Mouse (Mus musculus) gastrocnemius, postnatal 10 days (tissue): ENCODE results near the gene Ltc4s. TPM values are rescaled to one million over a fixed set of nuclear protein-coding genes. Genes with fewer than 3 reads are reported as not detected.

Experiments used
- DNase-seq: peaks from one replicate; pipeline ENCODE4 v3.0.0; 2021; ENCODE audit warnings: mixed read lengths
- microRNA-seq, 2 experiments: library from miRNA; unstranded; fragments of <30 nt; microRNA quantifications; one replicate each; pipeline ENCODE4 v1.2.0; 2021
- total RNA-seq, 2 experiments: library from RNA; stranded (reverse); gene quantifications; 2 replicates each; pipeline ENCODE4 v1.2.3; 2021

Ltc4s gene
- total RNA-seq, 2 experiments from 2014 or later = 2.3 to 3.9 TPM

- no peak for DNase-seq
Measured at GRCm38 (mm10) chr11:50198219-50198846, 40.1 kb downstream of the Ltc4s start.

DNA sequence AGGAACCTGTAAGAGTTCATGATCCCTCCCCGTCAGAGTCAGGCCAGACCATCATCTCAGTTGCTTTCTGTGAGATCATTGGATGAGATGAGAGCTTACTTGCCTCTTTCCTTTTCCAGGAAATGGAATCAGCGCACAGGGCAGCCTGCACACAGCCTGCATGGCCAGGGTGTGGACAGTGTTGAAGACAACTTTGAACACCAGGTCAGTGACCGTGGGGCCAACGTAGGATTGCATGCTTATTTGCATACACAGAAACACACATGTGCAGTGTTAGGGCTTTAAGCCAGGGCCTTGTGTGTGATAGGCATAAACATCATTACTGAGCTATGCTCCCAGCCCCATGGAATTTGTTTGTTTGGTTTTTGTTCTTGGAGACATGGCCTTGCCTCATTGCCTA is 40.9 kb downstream of the Ltc4s start:
- DNase-seq = no peak

DNA sequence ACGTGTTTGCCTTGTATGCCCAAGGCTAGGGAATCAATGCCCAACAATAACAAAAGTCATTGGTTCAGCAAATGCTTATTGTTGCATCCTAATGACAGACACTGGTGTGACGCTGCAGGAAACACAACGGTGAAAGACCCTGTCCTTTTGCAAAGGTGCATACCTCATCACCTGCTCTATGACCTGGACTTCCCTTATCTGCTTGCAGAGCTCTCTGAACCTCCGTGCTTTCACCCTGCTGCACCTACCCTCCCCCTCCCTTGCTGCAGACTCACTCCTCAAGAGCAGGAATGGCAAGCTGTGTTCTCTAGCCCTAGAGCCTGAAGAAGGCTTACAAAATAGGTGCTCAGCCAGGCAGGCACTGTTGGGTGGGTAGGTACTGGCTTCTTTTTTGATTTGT is 43.6 kb downstream of the Ltc4s start:
- no peak for DNase-seq

DNA sequence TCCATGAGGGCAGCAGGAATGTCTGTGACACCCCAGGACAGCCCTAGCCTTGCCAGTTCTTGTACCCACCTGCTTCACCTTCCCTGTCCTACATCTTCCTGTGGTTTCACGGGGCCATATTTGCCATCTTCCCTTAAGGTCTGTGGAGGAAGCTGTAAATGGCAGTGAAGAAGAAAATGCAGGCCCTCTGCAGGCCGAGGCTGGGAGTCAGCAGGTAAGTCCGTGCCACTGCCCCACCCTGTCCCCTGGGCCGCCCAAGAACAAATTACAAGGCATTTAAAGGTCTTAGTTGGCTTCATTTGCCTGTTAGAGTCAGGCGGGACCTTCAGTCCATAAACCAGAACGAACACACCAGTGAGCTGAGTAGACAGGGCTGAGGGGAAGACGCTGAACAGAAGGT is 44.3 kb downstream of the Ltc4s start:
- no peak for DNase-seq

- no peak for DNase-seq
Measured at GRCm38 (mm10) chr11:50192278-50192677, 46.1 kb downstream of the Ltc4s start.

DNA sequence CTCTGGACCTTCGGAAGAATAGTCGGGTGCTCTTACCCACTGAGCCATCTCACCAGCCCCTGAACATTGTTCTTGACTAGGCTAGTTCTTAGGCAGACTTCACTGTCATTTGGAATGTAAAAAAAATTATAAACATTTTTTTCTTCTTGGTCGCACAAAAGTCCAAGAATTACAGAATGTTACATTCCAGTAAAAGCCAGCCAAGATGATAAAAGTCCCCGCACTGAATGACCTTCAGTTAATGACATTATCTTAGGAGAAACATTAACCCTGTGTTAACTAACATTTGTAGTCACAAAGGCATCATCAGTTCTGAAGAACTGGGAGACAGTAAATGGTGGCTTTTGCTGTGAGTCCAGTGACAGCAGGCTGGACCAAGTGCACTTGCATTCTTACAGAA is 48.1 kb downstream of the Ltc4s start:
- DNase-seq = no peak

DNA sequence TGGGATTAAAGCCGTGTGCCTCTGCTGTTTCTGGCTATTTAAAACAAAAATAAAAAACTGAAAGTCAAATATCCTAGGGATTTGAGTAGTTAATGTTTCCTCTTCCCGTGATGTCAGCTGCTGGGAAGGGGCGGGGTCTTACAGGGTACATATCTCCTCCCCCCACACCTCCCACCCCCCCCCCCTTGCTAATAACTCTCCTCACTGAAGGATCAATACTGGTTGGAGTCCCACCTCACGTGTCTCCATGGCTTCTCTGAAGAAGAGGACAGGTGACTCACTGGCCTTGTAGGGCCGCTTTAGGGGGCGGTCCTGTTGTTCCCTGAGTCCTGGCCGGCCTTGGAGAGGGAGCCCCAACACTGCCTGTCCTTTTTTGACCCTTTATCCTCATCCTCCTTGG is 49.7 kb downstream of the Ltc4s start:
- DNase-seq = no peak

Small RNA genes within 50 kb of the gene (microRNA-seq; reads per million reads assigned to microRNA genes)
- gene Mir6919 = 0 reads per million in 2 experiments

Other genes with a start within 250 kb of the Ltc4s start
- 10 to 100 TPM; 35.7 to 37.4 TPM for gene Rnf130, start 213.3 kb downstream of the Ltc4s start, total RNA-seq
- 10 to 100 TPM; 23.2 to 30.1 TPM for gene Tbc1d9b, start 107.2 kb downstream of the Ltc4s start, total RNA-seq
- 1 to 10 TPM; 6.3 to 7.5 TPM for gene Mrnip, start 64.2 kb downstream of the Ltc4s start, total RNA-seq
- 100 to 1,000 TPM; 196 to 231 TPM for gene Sqstm1, start 27.8 kb downstream of the Ltc4s start, total RNA-seq
- gene Mgat4b, start 27.7 kb downstream of the Ltc4s start, total RNA-seq = 10 to 100 TPM; 31.2 to 35.0 TPM
- gene Maml1, start 53.7 kb upstream of the Ltc4s start, total RNA-seq = 10 to 100 TPM; 11.7 to 13.9 TPM
- gene Canx, start 87.1 kb upstream of the Ltc4s start, total RNA-seq = 100 to 1,000 TPM; 146 to 173 TPM
- not detected for gene Cby3, start 115.8 kb upstream of the Ltc4s start, total RNA-seq
- 100 to 1,000 TPM; 123 to 164 TPM for gene Hnrnph1, start 138.4 kb upstream of the Ltc4s start, total RNA-seq
- gene Rufy1, start 192.5 kb upstream of the Ltc4s start, total RNA-seq = 10 to 100 TPM; 21.1 to 21.7 TPM